Comparison of ENCODE assay signal across 18 mouse cellular contexts in the genomic region with DNA sequence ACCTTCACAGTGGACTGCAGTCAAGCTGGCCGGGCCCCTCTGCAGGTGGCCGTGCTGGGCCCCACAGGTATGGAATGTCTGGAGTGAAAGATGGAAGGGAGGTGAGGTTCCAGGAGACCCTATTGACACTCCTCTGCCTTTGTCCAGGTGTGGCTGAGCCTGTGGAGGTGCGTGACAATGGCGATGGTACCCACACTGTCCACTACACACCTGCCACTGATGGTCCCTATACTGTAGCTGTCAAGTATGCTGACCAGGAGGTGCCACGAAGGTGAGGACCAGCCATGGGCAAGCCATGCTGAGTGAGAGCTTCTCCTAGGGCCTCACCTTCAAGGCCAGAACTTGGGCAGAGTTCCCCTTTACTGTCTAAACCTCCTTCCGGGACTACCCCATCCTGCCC. TPM values are rescaled to one million over a fixed set of nuclear protein-coding genes. Genes with fewer than 3 reads are reported as not detected.
DNase-seq lines count a peak whose midpoint lies in the region; TF ChIP-seq lines count a peak whose summit lies in the region.
"Had no signal": no experiment of that assay in that cellular context is flagged by ENCODE, and none has a peak within 500 bp of the region (broad histone marks: within the 10 kb centered on the region; RNA-seq: fewer than 3 reads in every experiment).

No protein-coding gene starts in this region.

- H3K4me3 ChIP-seq in myocyte = no peak overlapping the region

- no peaks in the 10 kb centered on the region for H3K27me3 ChIP-seq in myocyte (ENCODE audit: control insufficient read depth, insufficient read depth, insufficient read length)
- H3K27me3 ChIP-seq: Patski had no signal

- peak; percentile 63 for TF ChIP-seq POLR2A in myocyte (IDR thresholded peaks at IDR 0.05; ENCODE audit: insufficient read length, low read depth)

- DNase-seq in frontal cortex, postnatal 10 days (ENCODE audit: low spot score in 2 of 2) = no peak
- DNase-seq: adrenal gland, adult 2 months; adrenal gland, adult 8-10 months; adrenal gland, postnatal 10 days; adrenal gland, postnatal 14 days; adrenal gland, postnatal 25 days; adrenal gland, postnatal 36 days; B cell, adult 2 months; cerebellum, adult 11 months; cerebellum, adult 11-12 months; cerebellum, adult 18-20 months; cerebellum, adult 2 months had no signal

- no peak overlapping the region for H3K4me2 ChIP-seq in myocyte (ENCODE audit: low read depth)

- H3ac ChIP-seq in myocyte (ENCODE audit: control insufficient read depth, insufficient read length) = no peak overlapping the region

- peaks cover 88% of the 10 kb centered on the region for H3K36me3 ChIP-seq in myocyte (ENCODE audit: control insufficient read depth, insufficient read depth)
- H3K36me3 ChIP-seq: G1E had no signal

- no peaks in the 10 kb centered on the region for H3K79me2 ChIP-seq in myocyte (ENCODE audit: control insufficient read depth, insufficient read depth)

TF ChIP-seq in myocyte, 11 proteins besides CTCF, POLR2A, EP300 and RAD21:
- TF ChIP-seq POLR2AphosphoS2 (IDR thresholded peaks at IDR 0.05; ENCODE audit: insufficient read length, low read depth) = peak; percentile 79
- TF ChIP-seq CEBPB (IDR thresholded peaks at IDR 0.05; ENCODE audit: insufficient read depth, poor library complexity, severe bottlenecking) = no peak

RNA-seq across cellular contexts. Expression of gene Atp6v1f, which starts 16.9 kb away (rescaled TPM):
- 242 TPM for polyA plus RNA-seq in myocyte (2012; fragmentation: generic; extraction: Trizol)

RNA-seq across cellular contexts. Expression of gene Flnc, which starts 17.6 kb away (rescaled TPM):
- polyA plus RNA-seq in myocyte (2012; fragmentation: generic; extraction: Trizol) = 268 TPM
- polyA plus RNA-seq: activated CD4-positive, CD25-positive, alpha-beta regulatory T cell, adult 4 months; CD4-positive, CD25-positive, alpha-beta regulatory T cell, adult 4 months had no signal

RNA-seq across cellular contexts. Expression of gene Atp6v1fnb, which starts 20.6 kb away (rescaled TPM):
- polyA plus RNA-seq in myocyte (2012; fragmentation: generic; extraction: Trizol) = not detected
- polyA plus RNA-seq: activated CD4-positive, CD25-positive, alpha-beta regulatory T cell, adult 4 months; adrenal gland, adult 2 months; C2C12; CD4-positive, CD25-positive, alpha-beta regulatory T cell, adult 4 months; G1E; Patski had no signal

RNA-seq across cellular contexts. Expression of gene Ccdc136, which starts 54.6 kb away (rescaled TPM):
- polyA plus RNA-seq in myocyte (2012; fragmentation: generic; extraction: Trizol) = 16.7 TPM

RNA-seq across cellular contexts. Expression of gene Kcp, which starts 57.1 kb away (rescaled TPM):
- polyA plus RNA-seq in myocyte (2012; fragmentation: generic; extraction: Trizol) = 0.26 TPM
